Mouse (Mus musculus): ENCODE data around the gene Tmem86b. TPM values are rescaled to one million over a fixed set of nuclear protein-coding genes. Genes with fewer than 3 reads are reported as not detected.
"Not testable (repeated sequence)": the region's sequence is repeated elsewhere in the genome, so short reads cannot be mapped to it uniquely, and the experiment has no call there.

The Tmem86b gene
- total RNA-seq, 2 experiments from 2014 or later = 6.2 to 6.6 TPM

GRCm38 (mm10) chr7:4597046-4597445 lies 34.2 kb downstream of the Tmem86b start:
- intact Hi-C loops (cut with DNase I); DNase-seq: not testable (repeated sequence)

- DNase-seq; intact Hi-C loops (cut with DNase I): not testable (repeated sequence)
Observed at GRCm38 (mm10) chr7:4581481-4581880, 49.7 kb downstream of the Tmem86b start.

Small RNA genes lying within 50 kb of the gene (microRNA-seq; reads per million reads assigned to microRNA genes)
- 0 reads per million in 2 experiments for gene Gm23577

Other genes starting within 250 kb of the Tmem86b start
- under 1 TPM in 1 of 2 experiments, not detected in 1; 0.22 TPM for gene Gp6, start 233.7 kb downstream of the Tmem86b start, total RNA-seq (2021)
- 10 to 100 TPM; 32.8 to 34.1 TPM for gene Rdh13, start 185.8 kb downstream of the Tmem86b start, total RNA-seq (2021)
- 1 to 10 TPM; 3.2 to 3.5 TPM for gene Eps8l1, start 170.7 kb downstream of the Tmem86b start, total RNA-seq (2021)
- 10 to 100 TPM; 74.8 to 97.1 TPM for gene Ppp1r12c, start 129.7 kb downstream of the Tmem86b start, total RNA-seq (2021)
- 10 to 100 TPM; 36.1 to 38.1 TPM for gene Tnnt1, start 115.0 kb downstream of the Tmem86b start, total RNA-seq (2021)
- 1,000 to 10,000 TPM; 6,124 to 6,345 TPM for gene Tnni3, start 107.2 kb downstream of the Tmem86b start, total RNA-seq (2021)
- under 1 TPM; 0.81 to 0.87 TPM for gene Dnaaf3, start 99.0 kb downstream of the Tmem86b start, total RNA-seq (2021)
- 1 to 10 TPM; 1.7 to 2.4 TPM for gene Syt5, start 83.9 kb downstream of the Tmem86b start, total RNA-seq (2021)
- not detected for gene Ptprh, start 27.4 kb downstream of the Tmem86b start, total RNA-seq (2021)
- gene Ppp6r1, start 27.6 kb upstream of the Tmem86b start, total RNA-seq (2021) = 10 to 100 TPM; 77.3 to 80.7 TPM
- gene Hspbp1, start 53.6 kb upstream of the Tmem86b start, total RNA-seq (2021) = 10 to 100 TPM; 45.0 to 46.7 TPM
- 1 to 10 TPM; 2.5 to 3.8 TPM for gene Brsk1, start 59.2 kb upstream of the Tmem86b start, total RNA-seq (2021)
- under 1 TPM in 1 of 2 experiments, not detected in 1; 0.20 TPM for gene Tmem150b, start 93.8 kb upstream of the Tmem86b start, total RNA-seq (2021)
- 10 to 100 TPM; 32.1 to 37.1 TPM for gene Kmt5c, start 108.7 kb upstream of the Tmem86b start, total RNA-seq (2021)
- 10 to 100 TPM in 1 of 2 experiments, 1 to 10 TPM in 1; 7.4 to 10.9 TPM for gene Cox6b2, start 121.7 kb upstream of the Tmem86b start, total RNA-seq (2021)
- not detected for gene Fam71e2, start 139.9 kb upstream of the Tmem86b start, total RNA-seq (2021)
- not detected for gene Il11, start 151.4 kb upstream of the Tmem86b start, total RNA-seq (2021)
- not detected for gene Tmem190, start 151.5 kb upstream of the Tmem86b start, total RNA-seq (2021)
- 1 to 10 TPM; 3.7 to 4.2 TPM for gene Tmem238, start 158.2 kb upstream of the Tmem86b start, total RNA-seq (2021)
- 100 to 1,000 TPM; 630 to 679 TPM for gene Rpl28, start 161.5 kb upstream of the Tmem86b start, total RNA-seq (2021)
- gene Ube2s, start 181.2 kb upstream of the Tmem86b start, total RNA-seq (2021) = 100 to 1,000 TPM; 149 to 152 TPM
- under 1 TPM in 1 of 2 experiments, not detected in 1; 0.15 TPM for gene Shisa7, start 213.3 kb upstream of the Tmem86b start, total RNA-seq (2021)
- 1 to 10 TPM; 3.6 to 4.7 TPM for gene Isoc2b, start 238.8 kb upstream of the Tmem86b start, total RNA-seq (2021)
- 10 to 100 TPM; 15.8 to 16.3 TPM for gene Isoc2a, start 245.7 kb upstream of the Tmem86b start, total RNA-seq (2021)

Data from heart, postnatal 10 days (tissue).